Mouse (Mus musculus): Measurements from ENCODE around the gene Chaf1a.
A peak's percentile ranks its signal among the peaks of the same experiment; 100 is the strongest.

Gene Chaf1a

GRCm38 (mm10) chr17:56092794-56093193 lies 52.6 kb downstream of the Chaf1a start:
- DNase-seq = no peak

DNA sequence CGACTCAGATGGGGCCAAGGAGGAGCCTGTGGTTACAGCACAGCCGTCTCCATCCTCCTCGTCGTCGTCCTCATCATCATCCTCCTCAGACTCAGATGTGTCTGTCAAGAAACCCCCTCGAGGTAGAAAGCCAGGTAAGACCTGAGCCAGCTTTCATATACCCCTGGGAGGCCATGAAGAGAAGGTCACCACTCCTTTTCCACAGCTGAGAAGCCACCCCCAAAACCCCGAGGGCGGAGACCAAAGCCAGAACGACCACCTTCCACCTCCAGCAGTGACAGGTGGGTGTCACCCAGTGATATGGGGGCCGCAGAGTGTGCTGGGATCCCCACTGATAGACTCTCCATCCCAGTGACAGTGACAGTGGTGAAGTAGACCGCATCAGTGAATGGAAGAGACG lies 56.6 kb downstream of the Chaf1a start:
- DNase-seq = peak; percentile 90

- peak; percentile 91 for DNase-seq
Measured at GRCm38 (mm10) chr17:56098180-56098579, 57.9 kb downstream of the Chaf1a start.

DNA sequence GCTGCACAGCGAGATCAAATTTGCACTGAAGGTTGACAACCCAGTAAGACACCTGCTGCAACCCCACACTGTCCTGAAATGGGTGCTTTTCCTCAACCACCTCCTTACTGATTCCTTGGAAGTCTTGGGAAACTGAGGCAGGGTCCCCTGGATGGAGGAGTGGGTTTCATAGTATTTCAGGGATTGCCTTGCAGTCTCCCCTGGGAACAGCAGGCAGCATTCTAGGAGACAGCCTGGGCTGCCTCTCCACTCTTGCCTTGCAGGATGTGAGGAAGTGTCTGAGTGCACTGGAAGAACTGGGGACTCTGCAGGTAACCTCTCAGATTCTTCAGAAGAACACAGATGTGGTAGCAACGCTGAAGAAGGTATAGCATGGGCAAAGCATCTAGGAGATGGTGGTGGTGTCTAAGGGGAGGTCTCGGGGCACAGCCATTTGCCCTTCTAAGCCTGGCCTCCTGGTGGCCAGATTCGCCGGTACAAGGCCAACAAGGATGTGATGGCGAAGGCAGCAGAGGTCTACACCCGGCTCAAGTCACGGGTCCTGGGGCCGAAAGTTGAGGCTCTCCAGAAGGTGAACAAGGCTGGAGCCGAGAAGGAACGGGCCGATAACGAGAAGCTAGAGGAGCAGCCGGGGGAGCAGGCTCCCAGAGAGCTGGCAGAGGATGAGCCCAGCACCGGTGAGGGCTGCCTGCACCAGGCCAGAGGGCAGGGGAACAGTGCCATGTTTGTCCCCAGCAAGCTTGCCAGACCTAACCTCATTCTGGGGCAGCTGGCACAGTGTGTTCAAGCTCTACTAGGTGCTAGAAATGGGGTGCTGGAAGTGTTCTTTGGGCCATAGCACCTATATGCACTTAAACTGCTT lies 58.7 kb downstream of the Chaf1a start:
- peak; percentile 94 for DNase-seq

DNA sequence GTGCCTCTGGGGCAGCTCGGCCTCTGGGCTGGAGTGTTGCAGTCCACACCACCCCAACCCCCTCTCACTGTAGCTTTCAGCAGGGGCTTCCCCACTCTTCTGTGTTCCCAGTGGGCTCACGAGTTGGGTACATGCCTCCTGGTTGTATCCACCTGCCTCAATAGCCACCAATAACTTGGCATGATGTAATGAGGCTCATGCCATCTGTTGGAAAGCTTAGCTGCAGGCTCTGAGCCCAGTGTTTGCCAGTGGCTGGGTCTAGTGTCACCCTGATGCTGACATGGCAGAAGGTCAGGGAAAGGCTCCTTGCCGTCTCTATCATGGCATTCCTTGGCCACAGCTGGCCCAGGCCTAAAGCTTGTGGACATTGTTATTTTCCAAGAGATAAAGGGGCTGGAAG lies 60.6 kb downstream of the Chaf1a start:
- DNase-seq = peak; percentile 94

GRCm38 (mm10) chr17:56102158-56102557 lies 61.9 kb downstream of the Chaf1a start:
- peak; percentile 91 for DNase-seq

GRCm38 (mm10) chr17:56102927-56103326 lies 62.7 kb downstream of the Chaf1a start:
- DNase-seq = peak; percentile 94

DNA sequence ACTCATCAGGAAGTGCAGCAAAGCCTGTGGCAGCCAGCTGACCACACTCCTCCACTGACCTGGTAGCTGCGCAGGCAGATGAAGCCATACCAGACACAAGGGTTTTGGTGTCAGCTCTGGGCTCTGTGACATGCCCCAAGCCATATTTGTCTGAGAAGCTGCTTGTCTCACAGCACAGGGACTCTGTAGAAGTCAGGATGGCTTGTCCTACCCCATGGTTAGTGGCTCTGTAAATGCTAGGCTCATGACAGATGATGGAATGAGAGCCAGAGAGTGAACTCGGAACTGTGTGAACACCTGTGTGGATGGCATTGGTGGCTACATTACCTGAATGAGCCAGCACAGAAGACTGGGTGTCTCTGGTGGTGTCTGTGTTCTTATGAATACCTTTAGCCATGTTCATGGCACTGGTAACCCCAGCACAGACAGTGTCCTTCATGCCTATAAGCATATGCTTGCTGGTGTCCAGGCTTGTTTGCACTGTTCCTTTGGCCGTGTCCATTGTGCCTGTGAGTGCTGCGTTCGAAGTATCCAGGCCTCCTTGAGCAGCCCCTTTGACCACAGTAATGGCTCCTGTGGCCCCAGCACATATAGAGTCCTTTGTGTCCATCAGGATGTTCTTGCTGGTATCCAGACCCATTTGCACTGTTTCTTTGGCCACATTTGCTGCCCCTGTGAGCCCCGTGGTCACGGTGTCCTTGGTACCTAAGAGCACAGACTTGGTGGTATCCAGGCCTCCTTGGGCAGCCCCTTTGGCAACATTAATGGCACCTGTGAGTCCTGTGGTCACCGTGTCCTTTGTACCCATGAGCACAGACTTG lies 63.4 kb downstream of the Chaf1a start:
- peak; percentile 89 for DNase-seq

- peak; percentile 92 for DNase-seq
Measured at GRCm38 (mm10) chr17:56104821-56105220, 64.6 kb downstream of the Chaf1a start.

- DNase-seq = peak; percentile 72
Measured at GRCm38 (mm10) chr17:56106436-56106835, 66.2 kb downstream of the Chaf1a start.

DNA sequence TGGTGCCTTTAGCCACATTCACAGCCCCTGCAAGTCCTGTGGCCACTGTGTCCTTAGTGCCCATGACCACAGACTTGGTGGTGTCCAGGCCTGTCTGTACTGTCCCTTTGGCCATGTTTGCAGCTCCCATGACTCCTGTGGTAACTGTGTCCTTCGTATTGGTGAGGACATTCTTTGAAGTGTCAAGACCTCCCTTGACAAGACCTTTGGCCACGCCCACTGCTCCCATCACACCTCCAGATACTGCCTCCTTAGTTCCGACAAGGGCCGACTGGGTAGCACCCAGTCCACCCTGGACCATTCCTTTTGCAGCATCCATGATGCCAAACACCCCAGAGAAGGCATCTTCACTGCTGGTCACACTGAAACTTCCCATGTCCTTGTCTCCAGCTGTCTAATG lies 66.7 kb downstream of the Chaf1a start:
- DNase-seq = peak; percentile 91

DNA sequence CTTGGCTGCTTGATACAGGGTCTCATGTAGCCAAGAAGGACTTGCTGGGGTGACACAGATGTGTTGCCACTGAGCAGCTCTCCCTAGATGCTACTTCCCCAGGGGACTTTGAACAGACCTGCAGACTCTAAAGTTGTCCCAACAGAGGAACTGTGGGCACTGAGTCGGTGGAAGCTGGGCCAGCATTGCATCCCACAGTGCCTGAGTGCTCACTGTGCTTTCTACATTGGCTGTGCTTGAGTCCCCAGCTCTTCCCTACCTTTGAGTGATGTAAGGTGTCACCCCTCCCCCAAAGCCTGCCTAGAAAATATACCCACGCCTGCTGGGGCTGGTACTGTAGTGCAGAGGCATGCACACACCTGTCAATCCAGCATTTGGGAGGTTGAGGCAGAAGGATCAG lies 67.5 kb downstream of the Chaf1a start:
- peak; percentile 93 for DNase-seq

DNA sequence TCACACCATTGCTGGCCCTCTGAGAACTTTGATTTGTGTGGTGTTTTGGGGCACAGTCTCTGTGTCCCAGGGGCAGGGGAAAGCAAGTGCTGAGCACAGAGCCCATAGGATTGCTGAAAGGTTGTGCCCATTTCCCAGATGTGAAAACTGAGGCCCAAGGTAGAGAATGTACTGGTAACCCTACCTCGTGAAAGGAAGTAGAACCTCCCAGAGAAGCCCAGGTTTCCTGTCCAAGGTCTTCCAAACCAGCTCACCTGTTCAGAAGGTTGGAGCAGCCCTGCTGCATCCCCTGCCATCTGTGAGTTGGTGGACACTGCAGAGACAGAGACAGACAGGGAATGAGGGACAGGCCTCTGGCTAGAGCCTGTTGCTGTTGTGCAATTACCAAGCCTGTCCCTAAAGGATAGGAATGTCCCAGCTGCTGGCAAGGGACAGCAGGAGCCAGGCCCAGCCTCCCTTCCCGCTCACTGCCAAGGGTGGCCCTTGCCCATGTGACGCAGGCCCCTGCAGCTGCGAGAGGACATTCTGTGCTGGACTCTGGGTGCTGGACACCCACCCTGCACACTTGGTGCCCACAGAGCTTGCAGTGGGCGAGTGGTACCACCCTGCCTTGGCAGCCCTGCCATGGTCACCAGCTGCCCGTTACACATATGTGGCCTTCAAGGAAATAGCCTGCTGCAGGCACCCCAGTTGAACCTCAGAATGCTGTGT lies 68.2 kb downstream of the Chaf1a start:
- peak; percentile 99 for DNase-seq

DNA sequence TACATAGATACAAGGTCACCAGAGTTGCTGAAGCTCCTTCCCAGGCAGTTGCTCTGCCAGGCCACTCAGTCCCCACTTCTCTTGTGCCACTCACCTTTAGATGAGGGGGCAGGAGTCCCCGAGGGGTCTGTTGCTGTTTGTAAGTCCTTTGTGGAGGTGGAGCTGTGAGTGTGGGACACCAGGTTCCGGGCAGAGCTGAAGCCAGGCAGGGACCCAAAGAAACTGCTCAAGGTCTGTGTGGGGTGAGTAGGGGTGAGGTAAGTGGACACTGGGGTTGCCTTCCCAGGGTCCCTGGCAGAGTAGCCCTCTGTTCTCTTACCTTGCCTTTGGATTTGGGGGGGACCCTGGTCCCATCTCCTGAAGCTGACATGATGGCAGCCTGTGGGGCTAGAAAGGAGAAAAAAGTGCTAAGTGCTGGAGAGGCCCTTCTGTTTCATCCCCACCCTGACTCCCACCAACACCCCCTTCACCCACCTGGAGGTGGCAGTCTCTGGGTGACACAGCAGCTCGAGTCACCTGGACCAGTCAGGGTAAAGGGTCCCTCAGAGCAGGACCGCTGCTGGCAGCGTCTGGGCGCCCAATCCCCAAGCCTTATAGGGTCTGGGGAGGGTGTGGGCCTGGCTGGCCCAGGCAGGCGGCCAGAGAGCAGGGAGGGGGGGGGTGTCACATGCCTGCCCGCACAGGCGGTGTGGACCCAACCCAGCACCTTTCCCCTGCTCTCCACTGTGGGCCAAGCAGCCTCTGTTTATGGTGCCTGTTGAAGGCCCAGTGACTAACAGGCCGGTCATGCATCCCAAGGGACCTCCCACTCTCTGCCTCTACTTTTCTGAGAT lies 69.2 kb downstream of the Chaf1a start, which contains the start of gene Plin4:
Gene Plin4, minus strand, starts transcription at position 585 of the 833 bp plus-strand sequence.
- DNase-seq = peak; percentile 99

GRCm38 (mm10) chr17:56110571-56110970 lies 70.3 kb downstream of the Chaf1a start:
- DNase-seq = peak; percentile 96

DNA sequence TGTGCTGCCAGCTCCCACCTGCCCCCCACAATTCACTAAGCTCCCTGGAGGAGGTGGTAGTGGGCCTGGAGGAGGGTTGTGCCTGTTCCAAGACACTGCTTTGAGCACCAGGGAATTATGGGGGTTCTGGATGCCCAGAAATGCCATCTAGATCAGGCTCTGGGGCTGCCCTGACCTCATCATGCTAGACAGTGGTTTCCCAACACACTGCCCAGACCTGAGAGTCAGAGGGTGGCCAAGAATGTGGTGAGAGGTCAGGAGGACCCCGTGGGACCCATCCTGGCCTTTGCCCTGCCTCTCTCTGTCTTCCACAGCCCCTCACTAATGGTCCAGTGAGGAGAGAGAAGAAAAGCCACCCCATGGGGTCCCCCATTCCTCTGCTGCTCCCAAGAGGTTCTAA lies 70.8 kb downstream of the Chaf1a start:
- DNase-seq = peak; percentile 95

- peak; percentile 96 for DNase-seq
Measured at GRCm38 (mm10) chr17:56111864-56112263, 71.6 kb downstream of the Chaf1a start.

DNA sequence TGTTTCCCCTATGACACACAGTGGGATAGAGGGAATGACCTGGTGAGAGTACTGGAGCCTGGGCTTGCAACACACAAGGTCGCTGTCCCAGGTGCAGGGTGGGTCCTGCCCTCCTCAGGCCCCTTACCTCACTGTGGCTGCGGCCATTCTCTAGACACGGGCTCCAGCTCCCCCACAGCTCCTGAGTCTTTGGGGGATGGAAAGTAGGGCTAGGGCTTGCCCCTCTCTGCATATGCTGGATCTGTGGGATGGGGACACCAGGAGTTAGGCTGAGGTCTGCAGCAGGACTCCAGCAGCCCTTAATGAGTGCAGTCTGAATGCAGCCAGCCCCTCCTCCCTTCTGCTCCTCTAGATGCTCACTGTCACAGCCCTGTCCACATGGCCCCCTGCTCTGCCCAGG lies 72.5 kb downstream of the Chaf1a start:
- DNase-seq = peak; percentile 90

GRCm38 (mm10) chr17:56116193-56116592 lies 76.0 kb downstream of the Chaf1a start:
- DNase-seq = peak; percentile 92

- DNase-seq = peak; percentile 99
Measured at GRCm38 (mm10) chr17:56117251-56117710, 77.0 kb downstream of the Chaf1a start, which contains the start of gene Plin5. Gene Plin5, minus strand, starts transcription at chr17:56117596.

DNA sequence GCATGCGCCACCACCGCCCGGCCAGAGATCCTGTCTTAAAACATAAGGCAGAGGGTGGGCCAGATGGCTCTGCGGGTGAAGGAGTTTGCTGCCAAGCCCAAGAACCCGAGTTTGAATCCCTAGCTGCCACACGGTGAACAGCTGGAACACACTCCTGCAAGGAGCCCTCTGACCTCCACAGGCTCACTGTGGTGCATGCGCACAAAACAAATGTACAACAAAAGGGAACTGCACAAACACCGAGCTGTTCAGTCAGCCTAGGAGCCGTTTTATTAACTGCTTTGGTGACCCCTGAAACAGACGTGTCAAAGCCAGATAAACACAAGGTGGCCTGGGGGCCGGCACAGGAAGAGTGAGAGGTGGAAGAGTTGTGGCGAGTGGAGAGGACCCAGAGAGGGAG lies 79.2 kb downstream of the Chaf1a start:
- no peak for DNase-seq

Measured in heart, adult 11 months (tissue).